Mouse (Mus musculus): ENCODE results near the gene Tk1. TPM values are rescaled to one million over a fixed set of nuclear protein-coding genes. Genes with fewer than 3 reads are reported as not detected.

The Tk1 gene
- polyA plus RNA-seq, 1 experiment from 2014 or later, result 150 TPM

Other genes starting within 250 kb of the Tk1 start
- 2.8 and 2.9 TPM in 2 replicates for gene Tnrc6c, start 171.8 kb downstream of the Tk1 start, polyA plus RNA-seq (2015; fragmentation: Nextera tagmentation; extraction: Ambion mirVana)
- 16.0 and 16.2 TPM in 2 replicates for gene Tmc8, start 44.0 kb downstream of the Tk1 start, polyA plus RNA-seq (2015; fragmentation: Nextera tagmentation; extraction: Ambion mirVana)
- gene Tmc6, start 43.9 kb downstream of the Tk1 start, polyA plus RNA-seq (2015; fragmentation: Nextera tagmentation; extraction: Ambion mirVana), result 53.0 and 53.7 TPM in 2 replicates
- gene 6030468B19Rik, start 28.4 kb downstream of the Tk1 start, polyA plus RNA-seq (2015; fragmentation: Nextera tagmentation; extraction: Ambion mirVana), result 78.8 and 85.7 TPM in 2 replicates
- 0.30 TPM in 1 of 2 replicates, not detected in the other for gene Gm20708, start 16.4 kb downstream of the Tk1 start, polyA plus RNA-seq (2015; fragmentation: Nextera tagmentation; extraction: Ambion mirVana)
- gene Syngr2, start 16.4 kb downstream of the Tk1 start, polyA plus RNA-seq (2015; fragmentation: Nextera tagmentation; extraction: Ambion mirVana), result 50.5 and 55.3 TPM in 2 replicates
- 7.8 and 8.8 TPM in 2 replicates for gene Afmid, start 168 bp downstream of the Tk1 start, polyA plus RNA-seq (2015; fragmentation: Nextera tagmentation; extraction: Ambion mirVana)
- 407 and 437 TPM in 2 replicates for gene Birc5, start 23.2 kb upstream of the Tk1 start, polyA plus RNA-seq (2015; fragmentation: Nextera tagmentation; extraction: Ambion mirVana)
- gene Tmem235, start 34.7 kb upstream of the Tk1 start, polyA plus RNA-seq (2015; fragmentation: Nextera tagmentation; extraction: Ambion mirVana), result not detected in 2 replicates
- gene Tha1, start 47.4 kb upstream of the Tk1 start, polyA plus RNA-seq (2015; fragmentation: Nextera tagmentation; extraction: Ambion mirVana), result 1.4 and 1.9 TPM in 2 replicates
- gene Socs3, start 144.0 kb upstream of the Tk1 start, polyA plus RNA-seq (2015; fragmentation: Nextera tagmentation; extraction: Ambion mirVana), result 6.7 and 6.9 TPM in 2 replicates
- 18.1 and 19.4 TPM in 2 replicates for gene Pgs1, start 160.2 kb upstream of the Tk1 start, polyA plus RNA-seq (2015; fragmentation: Nextera tagmentation; extraction: Ambion mirVana)